In genomic region chr3:25964237-25964636, GRCm38 (mm10) we compare ENCODE assay signal across 18 mouse cellular contexts.
"Had no signal": no experiment of that assay in that cellular context is flagged by ENCODE, and none has a peak within 500 bp of the region (broad histone marks: within the 10 kb centered on the region; RNA-seq: fewer than 3 reads in every experiment).

No protein-coding gene starts in this region.

- H3K9ac ChIP-seq: liver, postnatal 0 days; lung, embryonic 15.5 days; midbrain, embryonic 13.5 days; midbrain, embryonic 15.5 days; neural tube, embryonic 13.5 days; stomach, embryonic 15.5 days had no signal

- H3K4me1 ChIP-seq: lung, embryonic 15.5 days; megakaryocyte, embryonic 14.5 days; midbrain, embryonic 13.5 days; midbrain, embryonic 15.5 days; neural tube, embryonic 13.5 days; stomach, embryonic 15.5 days had no signal

- H3K27me3 ChIP-seq: lung, embryonic 15.5 days; megakaryocyte, embryonic 14.5 days; midbrain, embryonic 13.5 days; midbrain, embryonic 15.5 days; neural tube, embryonic 13.5 days; stomach, embryonic 15.5 days had no signal

- ATAC-seq: liver, postnatal 0 days; lung, postnatal 0 days; midbrain, embryonic 13.5 days; midbrain, embryonic 15.5 days had no signal

- H3K4me2 ChIP-seq: lung, embryonic 15.5 days; midbrain, embryonic 11.5 days; midbrain, embryonic 13.5 days; midbrain, embryonic 15.5 days; neural tube, embryonic 13.5 days; stomach, embryonic 15.5 days had no signal

- H3K9me3 ChIP-seq: lung, embryonic 15.5 days; midbrain, embryonic 13.5 days; midbrain, embryonic 15.5 days; neural tube, embryonic 13.5 days; stomach, embryonic 15.5 days had no signal

- H3K27ac ChIP-seq: lung, embryonic 15.5 days; macrophage; midbrain, embryonic 13.5 days; midbrain, embryonic 15.5 days; neural tube, embryonic 13.5 days; stomach, embryonic 15.5 days; stomach, postnatal 0 days had no signal

- H3K4me3 ChIP-seq: lung, embryonic 15.5 days; megakaryocyte, embryonic 14.5 days; midbrain, embryonic 13.5 days; midbrain, embryonic 15.5 days; neural tube, embryonic 13.5 days; stomach, embryonic 15.5 days had no signal

- DNase-seq: liver, postnatal 0 days; lung, adult 2 months; lung, postnatal 14 days; lung, postnatal 36 days; right cerebral cortex, postnatal 14 days; thymus, adult 2 months; thymus, postnatal 25 days; thymus, postnatal 4 days had no signal

- H3K36me3 ChIP-seq: lung, embryonic 15.5 days; midbrain, embryonic 13.5 days; midbrain, embryonic 15.5 days; neural tube, embryonic 13.5 days; stomach, embryonic 15.5 days had no signal
